19 mouse cellular contexts compared by ENCODE assay signal in genomic region chr9:71695133-71695532, GRCm38 (mm10).
DNase-seq lines count a peak whose midpoint lies in the region; ATAC-seq and TF ChIP-seq lines count a peak whose summit lies in the region.
"Had no signal": no experiment of that assay in that cellular context is flagged by ENCODE, and none has a peak within 500 bp of the region (broad histone marks: within the 10 kb centered on the region; RNA-seq: fewer than 3 reads in every experiment).

No protein-coding gene starts in this region.

- H3K27me3 ChIP-seq in heart, embryonic 10.5 days (ENCODE audit: insufficient read depth, poor library complexity, severe bottlenecking), result no peaks in the 10 kb centered on the region
- no peaks in the 10 kb centered on the region for H3K27me3 ChIP-seq in heart, embryonic 14.5 days (ENCODE audit: control insufficient read depth, insufficient read depth, low read length)
- H3K27me3 ChIP-seq in kidney, postnatal 0 days (ENCODE audit: insufficient read depth, low read length), result no peaks in the 10 kb centered on the region
- H3K27me3 ChIP-seq: embryonic facial prominence, embryonic 12.5 days; forebrain, embryonic 15.5 days; hindbrain, embryonic 12.5 days had no signal

- no peak overlapping the region for H3K4me3 ChIP-seq in heart, embryonic 10.5 days
- H3K4me3 ChIP-seq in heart, embryonic 14.5 days (ENCODE audit: control insufficient read depth in 1 of 2, insufficient read depth in 1 of 2, low read depth in 1 of 2, low read length in 2 of 2), result no peak overlapping the region
- H3K4me3 ChIP-seq in kidney, postnatal 0 days (replicated peaks; ENCODE audit: low read depth, low read length), result no peak overlapping the region
- H3K4me3 ChIP-seq: embryonic facial prominence, embryonic 12.5 days; forebrain, embryonic 15.5 days; hindbrain, embryonic 12.5 days had no signal

- no peak for DNase-seq in heart, embryonic 10.5 days (ENCODE audit: low spot score)
- no peak for DNase-seq in heart, postnatal 25 days (ENCODE audit: low spot score)
- DNase-seq in heart, postnatal 10 days, result no peak
- no peak for DNase-seq in kidney, postnatal 0 days (ENCODE audit: low spot score)
- DNase-seq in kidney, adult 18-20 months, result no peak
- DNase-seq in neural tube, embryonic 10.5 days (ENCODE audit: extremely low spot score, low spot score), result no peak
- DNase-seq: adrenal gland, postnatal 10 days; cerebellum, adult 11 months; cerebellum, adult 9-10 months; cerebellum, postnatal 25 days; gastrocnemius, postnatal 36 days; heart, postnatal 36 days had no signal

- peak overlapping the region; percentile 77; the same call in 1 of the 2 replicates for H3K27ac ChIP-seq in heart, embryonic 10.5 days
- peak overlapping the region; percentile 63 to 64 for H3K27ac ChIP-seq in heart, embryonic 14.5 days (replicated peaks in 1 of 2; ENCODE audit: control insufficient read depth in 1 of 2, insufficient read depth in 1 of 2, low read depth in 2 of 2, low read length in 2 of 2)
- H3K27ac ChIP-seq in kidney, postnatal 0 days, result 0 out of 2 replicates have a peak overlapping the region, but pooled peaks have one; percentile 0
- H3K27ac ChIP-seq: embryonic facial prominence, embryonic 12.5 days; forebrain, embryonic 15.5 days; hindbrain, embryonic 12.5 days had no signal

- no peak overlapping the region for H3K4me2 ChIP-seq in heart, embryonic 14.5 days (ENCODE audit: low read length)
- H3K4me2 ChIP-seq in kidney, postnatal 0 days (ENCODE audit: low read length), result no peak overlapping the region
- H3K4me2 ChIP-seq: embryonic facial prominence, embryonic 12.5 days; forebrain, embryonic 15.5 days; hindbrain, embryonic 12.5 days had no signal

- intact Hi-C loops in heart, postnatal 25 days (cut with DNase I), result loop anchor here (5.0 kb wide), 1 partner anchor 48 kb away; no protein-coding TSS in a partner anchor
- intact Hi-C loops in heart, postnatal 10 days (cut with DNase I), result no loop called here

- no peaks in the 10 kb centered on the region for H3K9me3 ChIP-seq in heart, embryonic 10.5 days
- H3K9me3 ChIP-seq in heart, embryonic 14.5 days (ENCODE audit: control insufficient read depth, low read length), result no peaks in the 10 kb centered on the region
- H3K9me3 ChIP-seq in kidney, postnatal 0 days (replicated peaks; ENCODE audit: low read length), result no peaks in the 10 kb centered on the region
- H3K9me3 ChIP-seq: embryonic facial prominence, embryonic 12.5 days; forebrain, embryonic 15.5 days; hindbrain, embryonic 12.5 days had no signal

- no peak for TF ChIP-seq CTCF in kidney, postnatal 0 days (IDR thresholded peaks at IDR 0.05; ENCODE audit: low read depth)

- 79% methylated on average over 3 of the region's 3 CpGs for WGBS in heart, embryonic 10.5 days
- WGBS in heart, embryonic 14.5 days, result 73% methylated on average over 3 of the region's 3 CpGs
- WGBS in kidney, postnatal 0 days, result 60% methylated on average over 3 of the region's 3 CpGs

- peaks cover 74% of the 10 kb centered on the region for H3K4me1 ChIP-seq in heart, embryonic 10.5 days
- H3K4me1 ChIP-seq in heart, embryonic 14.5 days (ENCODE audit: control insufficient read depth in 2 of 2, insufficient read depth in 2 of 2, low read length in 2 of 2), result peaks cover 24 to 50% of the 10 kb centered on the region in 2 experiments
- H3K4me1 ChIP-seq in kidney, postnatal 0 days (replicated peaks; ENCODE audit: insufficient read depth, low read length), result peaks cover 22% of the 10 kb centered on the region; the same call in 1 of the 2 replicates
- H3K4me1 ChIP-seq: forebrain, embryonic 15.5 days had no signal

- no peak for ATAC-seq in heart, embryonic 14.5 days (ENCODE audit: insufficient number of reproducible peaks, insufficient read depth, low FRiP score, low read depth)
- no peak for ATAC-seq in kidney, postnatal 0 days (replicated peaks; ENCODE audit: low FRiP score, low read depth)
- ATAC-seq: forebrain, embryonic 15.5 days; hindbrain, embryonic 16.5 days; inflammation-experienced regulatory T-cells, adult 6 months; intestine, postnatal 0 days had no signal

- H3K9ac ChIP-seq in heart, embryonic 14.5 days (ENCODE audit: low read length), result peak overlapping the region; percentile 18; the same call in 1 of the 2 replicates
- no peak overlapping the region for H3K9ac ChIP-seq in kidney, postnatal 0 days (ENCODE audit: low read depth, low read length)
- H3K9ac ChIP-seq: embryonic facial prominence, embryonic 12.5 days; forebrain, embryonic 15.5 days; hindbrain, embryonic 12.5 days had no signal

- H3K36me3 ChIP-seq in heart, embryonic 10.5 days, result peaks cover 13% of the 10 kb centered on the region
- H3K36me3 ChIP-seq in heart, embryonic 14.5 days (ENCODE audit: control insufficient read depth, insufficient read depth, low read length), result peaks cover 5% of the 10 kb centered on the region
- H3K36me3 ChIP-seq in kidney, postnatal 0 days (ENCODE audit: insufficient read depth, low read length), result 0 out of 2 replicates have a peak, but pooled peaks cover 3% of the 10 kb centered on the region
- H3K36me3 ChIP-seq: embryonic facial prominence, embryonic 12.5 days; forebrain, embryonic 15.5 days; hindbrain, embryonic 12.5 days had no signal

Comparison
In these comparisons a context has a peak if more than half of its experiments do, and no peak if none do; other contexts are left out.
1. H3K27ac ChIP-seq: peak in every context shown above with its lines; median percentile 77 in heart, embryonic 10.5 days; 64 in heart, embryonic 14.5 days; 0 in kidney, postnatal 0 days.